Mouse (Mus musculus) G1E (cell line): ENCODE results near the gene Ppara. TPM values are rescaled to one million over a fixed set of nuclear protein-coding genes. Genes with fewer than 3 reads are reported as not detected.

Source experiments
- ATAC-seq: 2 replicates; pipeline ENCODE4 v1.8.0; 2016; ENCODE audit warnings: mild to moderate bottlenecking; ENCODE audit not compliant: insufficient number of reproducible peaks, poor library complexity, low FRiP score, severe bottlenecking; ENCODE audit errors: extremely low read depth
- DNase-seq: peaks from one replicate; pipeline ENCODE4 v3.0.0; 2012; ENCODE audit warnings: low spot score
- H3K27me3 ChIP-seq: 2 replicates; pipeline ENCODE4 v1.6.1; 2012; ENCODE audit warnings: mild to moderate bottlenecking, low read length, inconsistent platforms; ENCODE audit not compliant: insufficient read depth
- H3K36me3 ChIP-seq: replicated peaks from 2 replicates; pipeline ENCODE3; 2012; ENCODE audit warnings: mild to moderate bottlenecking, inconsistent platforms
- H3K4me1 ChIP-seq: 2 replicates; pipeline ENCODE4 v1.6.1; 2012; ENCODE audit warnings: low read depth, low read length, inconsistent platforms, mixed read lengths; ENCODE audit not compliant: insufficient read depth
- H3K4me3 ChIP-seq: 2 replicates; pipeline ENCODE4 v1.5.1; 2012; ENCODE audit warnings: low read depth, mild to moderate bottlenecking, inconsistent platforms, low read length, moderate library complexity, mixed read lengths
- H3K9me3 ChIP-seq: replicated peaks from 2 replicates; pipeline ENCODE4 v1.6.1; 2012; ENCODE audit warnings: inconsistent platforms
- CTCF ChIP-seq: IDR thresholded peaks from 2 replicates; pipeline ENCODE4 v1.5.1; 2012; ENCODE audit warnings: low read depth, low read length, inconsistent platforms, mixed read lengths
- GATA1 ChIP-seq: IDR thresholded peaks from 2 replicates; pipeline ENCODE4 v1.6.1; 2012; ENCODE audit warnings: borderline replicate concordance, low read length, inconsistent platforms, mixed read lengths
- GATA2 ChIP-seq: IDR thresholded peaks from 2 replicates; pipeline ENCODE4 v1.6.1; 2012; ENCODE audit warnings: low read depth, low read length, inconsistent platforms, borderline replicate concordance
- POLR2AphosphoS5 ChIP-seq: IDR thresholded peaks from 2 replicates; pipeline ENCODE4 v1.6.1; 2012; ENCODE audit warnings: low read depth, low read length, inconsistent platforms; ENCODE audit not compliant: insufficient replicate concordance
- TAL1 ChIP-seq: conservative IDR thresholded peaks from 2 replicates; pipeline ENCODE4 v1.6.1; 2012; ENCODE audit warnings: low read depth, low read length, inconsistent platforms, mixed read lengths
- polyA plus RNA-seq: library from polyadenylated mRNA; stranded (reverse); fragments of >175 nt; gene quantifications from 2 replicates; pipeline ENCODE4 v1.2.3, GENCODE M21; 2012
- total RNA-seq, 2 experiments: library from RNA; stranded (forward) in 1 of 2; stranded (reverse) in 1 of 2; fragments of 200-1000 nt in 1 of 2; fragments of >200 nt in 1 of 2; fragmentation: Nextera tagmentation in 1 of 2; gene quantifications; 2 replicates each; pipeline ENCODE4 v1.2.3; 2014 to 2017

The Ppara gene
- total and polyA plus RNA-seq, 3 experiments, result 0.11 TPM; not detected in 2

DNA sequence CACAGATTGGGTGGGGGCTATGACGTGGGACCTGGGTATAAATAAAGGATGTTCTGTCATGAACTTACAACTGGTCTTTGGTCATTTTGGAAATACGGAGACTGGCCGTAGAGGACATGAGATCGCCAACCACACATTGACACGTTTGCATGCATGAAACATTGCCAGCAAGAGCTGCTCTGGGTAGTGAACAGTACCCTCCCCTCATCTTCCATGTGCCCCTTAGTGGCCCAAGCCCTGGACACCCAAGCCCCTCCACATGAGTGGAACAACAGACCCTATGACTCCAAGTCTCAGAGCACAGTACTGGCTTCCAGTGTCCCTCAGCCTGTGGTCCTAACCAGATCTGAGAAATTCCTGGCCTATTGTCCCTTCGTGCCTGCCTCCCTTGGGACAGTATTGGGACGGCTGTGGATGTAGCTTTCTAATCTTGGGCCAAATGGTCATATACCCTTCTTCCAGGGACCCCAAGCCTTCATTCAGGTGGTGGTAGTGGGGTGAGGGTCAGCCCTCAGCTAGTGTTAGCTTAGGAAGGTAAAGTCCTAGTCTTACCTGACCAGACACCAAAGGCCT lies 27.2 kb upstream of the Ppara start:
- ATAC-seq (no peak), DNase-seq (no peak)
- peaks cover 23% of the 10 kb centered on the region for H3K36me3 ChIP-seq
- no peaks in the 10 kb centered on the region for H3K9me3 ChIP-seq
- no peak for TF ChIP-seq GATA1
- no peak for TF ChIP-seq TAL1
- no peak for TF ChIP-seq POLR2AphosphoS5
- TF ChIP-seq GATA2, result no peak
- no peak for TF ChIP-seq CTCF
- H3K27me3 ChIP-seq, result peaks cover 20% of the 10 kb centered on the region; the same call in 1 of the 2 replicates
- H3K4me1 ChIP-seq, result 0 out of 2 replicates have a peak, but pooled peaks cover 2% of the 10 kb centered on the region
- no peak overlapping the region for H3K4me3 ChIP-seq

GRCm38 (mm10) chr15:85708217-85708616 lies 26.6 kb upstream of the Ppara start:
- DNase-seq, result no peak
- H3K4me3 ChIP-seq, result no peak overlapping the region
- peaks cover 17% of the 10 kb centered on the region; the same call in 1 of the 2 replicates for H3K27me3 ChIP-seq

DNA sequence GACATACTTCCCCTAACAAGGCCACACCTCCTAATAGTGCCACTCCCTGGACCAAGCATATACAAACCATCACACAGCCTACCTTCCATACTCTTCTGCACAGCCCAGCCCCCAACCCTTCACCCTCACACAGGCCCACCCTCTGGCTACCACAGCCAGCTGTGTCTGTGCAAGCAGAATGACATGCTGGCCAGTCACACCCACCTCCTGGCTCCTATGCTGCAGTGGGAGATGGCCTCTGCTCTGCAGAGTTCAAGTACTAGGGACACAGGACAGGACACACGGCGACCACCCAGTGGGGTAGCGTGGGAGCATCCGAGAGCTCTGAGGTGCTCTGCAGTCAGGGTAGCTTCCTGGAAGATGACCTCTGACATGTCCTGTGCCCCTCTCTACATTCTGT lies 25.9 kb upstream of the Ppara start:
- DNase-seq (no peak), ATAC-seq (no peak)
- TF ChIP-seq CTCF (no peak), POLR2AphosphoS5 (no peak), GATA1 (no peak), TAL1 (no peak), GATA2 (no peak)
- peaks cover 11% of the 10 kb centered on the region for H3K36me3 ChIP-seq
- peaks cover 7% of the 10 kb centered on the region; the same call in 1 of the 2 replicates for H3K4me1 ChIP-seq
- no peaks in the 10 kb centered on the region for H3K9me3 ChIP-seq
- no peak overlapping the region for H3K4me3 ChIP-seq
- peaks cover 15% of the 10 kb centered on the region; the same call in 1 of the 2 replicates for H3K27me3 ChIP-seq

More at GRCm38 (mm10) chr15:85708217-85708616, 26.6 kb upstream of the Ppara start:
- Histone ChIP-seq H3K36me3 (peaks cover 18% of the 10 kb centered on the region), H3K9me3 (no peaks in the 10 kb centered on the region), H3K4me1 (peaks cover 7% of the 10 kb centered on the region; the same call in 1 of the 2 replicates)
- TF ChIP-seq POLR2AphosphoS5, result no peak
- no peak for TF ChIP-seq GATA1
- TF ChIP-seq GATA2, result no peak
- no peak for TF ChIP-seq CTCF
- no peak for TF ChIP-seq TAL1
- ATAC-seq, result no peak

GRCm38 (mm10) chr15:85709268-85709973 lies 25.4 kb upstream of the Ppara start:
- DNase-seq (peak; percentile 51), ATAC-seq (no peak)
- peaks cover 7% of the 10 kb centered on the region; the same call in 1 of the 2 replicates for H3K4me1 ChIP-seq
- H3K36me3 ChIP-seq, result peaks cover 9% of the 10 kb centered on the region
- TF ChIP-seq POLR2AphosphoS5 (no peak), GATA1 (no peak), GATA2 (no peak), CTCF (peak; percentile 83), TAL1 (no peak)
- peaks cover 15% of the 10 kb centered on the region; the same call in 1 of the 2 replicates for H3K27me3 ChIP-seq
- no peak overlapping the region for H3K4me3 ChIP-seq
- no peaks in the 10 kb centered on the region for H3K9me3 ChIP-seq

DNA sequence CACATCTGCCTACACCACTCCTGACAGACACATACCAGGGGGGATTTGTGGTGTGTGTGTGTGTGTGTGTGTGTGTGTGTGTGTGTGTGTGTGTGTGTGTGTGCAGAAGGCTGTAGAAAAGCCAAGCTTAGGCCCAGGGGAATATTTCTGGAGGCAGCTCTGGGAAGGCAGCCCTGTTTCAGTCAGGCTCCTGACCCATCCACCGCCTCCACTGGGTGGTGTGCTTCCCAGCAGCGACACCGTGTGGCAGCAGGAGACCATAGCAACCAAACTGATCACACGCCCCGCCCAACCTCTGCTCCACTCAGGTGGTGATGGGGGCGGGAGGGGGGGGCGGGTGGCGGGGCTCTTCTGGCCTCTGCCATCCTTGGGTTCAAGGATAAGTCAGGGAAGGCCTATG lies 24.6 kb upstream of the Ppara start:
- DNase-seq (peak; percentile 56), ATAC-seq (peak; percentile 41; the same call in 1 of the 2 replicates)
- Histone ChIP-seq H3K27me3 (peaks cover 11% of the 10 kb centered on the region; the same call in 1 of the 2 replicates), H3K4me3 (no peak overlapping the region), H3K9me3 (no peaks in the 10 kb centered on the region), H3K4me1 (peaks cover 7% of the 10 kb centered on the region; the same call in 1 of the 2 replicates), H3K36me3 (peaks cover 1% of the 10 kb centered on the region)
- TF ChIP-seq GATA1 (no peak), GATA2 (no peak), TAL1 (no peak), POLR2AphosphoS5 (no peak), CTCF (0 out of 2 replicates have a peak, but pooled peaks have one; percentile 43)
